Mouse (Mus musculus) spleen, adult 2 months (tissue): ENCODE data around the gene Dpy30. TPM values are rescaled to one million over a fixed set of nuclear protein-coding genes. Genes with fewer than 3 reads are reported as not detected.
"Not testable (repeated sequence)": the region's sequence is repeated elsewhere in the genome, so short reads cannot be mapped to it uniquely, and the experiment has no call there.

Source experiments
- DNase-seq, 2 experiments: peaks; one replicate each; pipeline versions ENCODE4 v3.0.0 to v3.0.0-alpha.2; 2012 to 2021; ENCODE audit warnings: low spot score in 2 of 2, low read depth in 1 of 2
- H3K27ac ChIP-seq: fragments of 200-500 bp; 2 replicates; pipeline ENCODE4 v1.5.1; 2012; ENCODE audit warnings: low read length, inconsistent platforms; ENCODE audit not compliant: insufficient read depth
- H3K27me3 ChIP-seq: fragments of 200-500 bp; 2 replicates; pipeline ENCODE4 v1.6.1; 2012; ENCODE audit warnings: mild to moderate bottlenecking, moderate library complexity, low read length, inconsistent platforms; ENCODE audit not compliant: control insufficient read depth, insufficient read depth
- H3K36me3 ChIP-seq: fragments of 200-500 bp; 2 replicates; pipeline ENCODE4 v1.6.1; 2012; ENCODE audit warnings: mild to moderate bottlenecking, low read length, inconsistent platforms; ENCODE audit not compliant: control insufficient read depth, insufficient read depth
- H3K4me1 ChIP-seq: fragments of 200-500 bp; 2 replicates; pipeline ENCODE4 v1.6.1; 2011; ENCODE audit warnings: inconsistent platforms; ENCODE audit not compliant: control insufficient read depth, insufficient read depth, insufficient read length
- H3K4me3 ChIP-seq: fragments of 200-500 bp; 2 replicates; pipeline ENCODE4 v1.5.1; 2011; ENCODE audit warnings: mild to moderate bottlenecking, inconsistent platforms; ENCODE audit not compliant: insufficient read depth, insufficient read length; ENCODE audit errors: extremely low read depth
- CTCF ChIP-seq: fragments of 200-500 bp; IDR thresholded peaks from 2 replicates; pipeline ENCODE4 v1.5.1; 2011; ENCODE audit warnings: mild to moderate bottlenecking, inconsistent platforms; ENCODE audit not compliant: insufficient read depth, insufficient read length, insufficient replicate concordance; ENCODE audit errors: extremely low read depth
- POLR2A ChIP-seq: fragments of 200-500 bp; IDR thresholded peaks from 2 replicates; pipeline ENCODE4 v1.6.1; 2011; ENCODE audit warnings: low read depth, low read length, inconsistent platforms
- WGBS: fragments of 180-500 bp; shearing (Covaris S2); methylation state at CpG from one replicate; pipeline ENCODE4 v1.1.7; 2018; 5-methylcytosine and 5-hydroxymethylcytosine counted together
- polyA plus RNA-seq: library from polyadenylated mRNA; depleted of rRNA; stranded (reverse); fragments of >200 nt; gene quantifications from 2 replicates; pipeline ENCODE4 v1.2.3, GENCODE M21; 2012

The Dpy30 gene
- polyA plus RNA-seq, 1 experiment: 14.1 TPM

DNA sequence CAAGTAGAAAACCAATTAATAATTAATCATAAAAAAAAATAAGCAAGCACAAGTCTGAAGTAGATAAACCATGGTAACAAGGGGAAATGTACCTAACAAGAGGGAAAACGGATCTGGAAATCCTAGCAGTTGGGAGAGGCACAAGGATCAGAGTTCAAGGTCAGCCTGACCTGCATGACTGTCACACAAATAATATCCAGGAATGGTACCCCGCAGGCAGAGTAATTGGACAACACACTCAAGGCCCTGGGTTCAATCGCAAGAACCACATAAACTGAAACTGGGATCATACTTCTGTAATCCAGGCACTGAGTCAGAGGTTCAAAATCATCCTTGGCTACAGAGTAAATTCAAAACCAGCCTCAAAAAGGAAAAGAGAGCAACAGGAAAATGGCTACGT lies 18.1 kb downstream of the Dpy30 start:
- H3K4me1 ChIP-seq: no peaks in the 10 kb centered on the region
- H3K27me3 ChIP-seq: no peaks in the 10 kb centered on the region
- peaks cover 15% of the 10 kb centered on the region for H3K36me3 ChIP-seq
- no peak for DNase-seq
- no peak overlapping the region for H3K4me3 ChIP-seq
- TF ChIP-seq POLR2A (no peak), CTCF (no peak)
- no peak overlapping the region for H3K27ac ChIP-seq
- WGBS: 90% methylated on average over 4 of the region's 4 CpGs

DNA sequence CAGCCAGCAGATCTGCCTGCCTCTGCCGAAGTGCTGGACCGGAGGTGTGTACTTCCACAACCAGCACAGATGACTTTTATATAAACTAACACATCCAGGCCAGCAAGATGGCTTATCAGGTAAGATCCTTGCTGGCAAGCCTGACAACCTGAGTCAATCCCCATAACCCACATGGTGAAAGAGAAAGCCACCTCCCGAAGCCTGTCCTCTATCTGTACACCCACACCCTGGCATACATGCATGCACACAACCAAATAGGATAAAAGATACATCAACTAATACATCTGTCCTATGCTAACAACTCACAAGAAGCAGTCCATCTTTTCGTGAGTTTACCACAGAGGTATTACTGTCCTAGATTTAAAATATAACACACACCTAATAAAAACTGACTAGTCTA lies 19.7 kb downstream of the Dpy30 start:
- Histone ChIP-seq H3K36me3 (peaks cover 15% of the 10 kb centered on the region), H3K27ac (no peak overlapping the region), H3K27me3 (no peaks in the 10 kb centered on the region), H3K4me1 (no peaks in the 10 kb centered on the region), H3K4me3 (no peak overlapping the region)
- WGBS: 86% methylated on average over 4 of the region's 4 CpGs
- no peak for TF ChIP-seq CTCF
- no peak for TF ChIP-seq POLR2A
- DNase-seq: no peak

DNA sequence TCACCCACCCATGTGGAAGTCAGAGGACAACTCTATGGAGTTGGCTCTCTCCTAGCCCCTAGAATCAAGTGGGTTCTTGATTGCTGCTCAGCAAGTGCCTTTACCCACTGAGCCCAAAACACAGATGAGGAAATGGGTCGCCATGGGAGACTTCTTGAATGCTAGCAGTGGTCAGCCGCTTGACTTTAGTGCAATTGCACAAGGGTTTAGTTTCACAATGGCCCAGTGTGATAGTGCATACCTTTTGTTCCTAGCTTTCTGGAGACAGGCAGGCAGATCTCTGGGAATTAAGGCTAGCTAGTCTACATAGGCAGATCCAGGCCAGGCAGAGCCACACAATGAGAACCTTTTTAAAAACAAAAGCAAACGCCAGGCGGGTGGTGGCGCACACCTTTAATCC lies 23.7 kb downstream of the Dpy30 start:
- Histone ChIP-seq H3K27me3 (no peaks in the 10 kb centered on the region), H3K4me1 (no peaks in the 10 kb centered on the region; the same call in 1 of the 2 replicates), H3K4me3 (no peak overlapping the region), H3K36me3 (peaks cover 8% of the 10 kb centered on the region), H3K27ac (no peak overlapping the region)
- 95% methylated on average over 5 of the region's 5 CpGs for WGBS
- DNase-seq: no peak
- TF ChIP-seq CTCF (no peak), POLR2A (no peak)

DNA sequence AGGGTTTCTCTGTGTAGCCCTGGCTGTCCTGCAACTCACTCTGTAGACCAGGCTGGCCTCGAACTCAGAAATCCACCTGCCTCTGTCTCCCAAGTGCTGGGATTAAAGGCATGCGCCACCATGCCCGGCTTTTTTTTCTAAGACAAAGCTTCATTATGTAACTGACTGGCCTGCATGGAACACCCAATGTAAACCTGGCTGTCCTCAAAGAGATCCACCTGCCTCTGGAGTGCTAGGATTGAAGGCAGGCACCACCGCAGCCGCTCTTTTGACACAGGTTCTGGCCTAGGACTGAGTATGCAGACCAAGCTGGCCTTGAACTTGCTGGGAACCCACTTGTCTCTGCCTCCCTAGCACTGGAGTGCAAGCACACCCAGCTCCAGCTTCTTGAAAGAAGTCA lies 26.8 kb downstream of the Dpy30 start:
- H3K4me1 ChIP-seq, DNase-seq, H3K4me3 ChIP-seq, H3K27me3 ChIP-seq, H3K36me3 ChIP-seq, H3K27ac ChIP-seq: not testable (repeated sequence)
- WGBS: 92% methylated on average over 5 of the region's 5 CpGs

DNA sequence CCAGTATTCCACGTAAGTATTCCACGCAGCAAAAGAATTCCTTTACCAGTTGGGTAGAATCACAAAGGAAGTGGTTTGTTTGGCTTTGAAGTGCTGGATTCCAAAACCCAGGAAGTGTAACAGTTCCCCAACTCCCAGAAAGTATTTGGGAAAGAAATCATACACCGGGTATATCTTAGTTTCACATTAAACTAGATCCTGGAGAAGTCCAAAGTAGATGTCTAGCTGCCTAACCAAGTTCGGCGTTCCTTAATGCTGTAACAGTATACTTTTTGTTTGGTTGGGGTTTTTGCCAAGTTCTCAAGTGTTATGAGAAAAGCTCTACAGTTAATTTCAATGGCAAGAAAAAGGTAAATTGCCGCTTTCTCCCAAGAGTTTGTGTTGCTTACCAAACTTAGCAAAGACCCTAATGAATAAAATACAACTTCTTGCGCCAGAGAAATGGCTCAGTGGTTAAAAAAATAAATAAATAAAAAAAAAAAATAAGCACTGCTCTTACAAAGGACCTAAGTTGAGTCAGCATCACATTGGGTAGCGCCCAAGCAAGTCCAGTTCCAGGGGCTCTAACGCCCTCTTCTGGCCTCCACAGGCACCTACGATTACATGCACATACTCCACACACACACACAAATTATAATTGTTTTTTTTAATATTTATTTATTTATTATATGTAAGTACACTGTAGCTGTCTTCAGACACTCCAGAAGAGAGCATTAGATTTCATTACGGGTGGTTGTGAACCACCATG lies 27.5 kb downstream of the Dpy30 start:
- no peak for DNase-seq
- peaks cover 2% of the 10 kb centered on the region for H3K36me3 ChIP-seq
- TF ChIP-seq POLR2A (no peak), CTCF (no peak)
- no peaks in the 10 kb centered on the region for H3K27me3 ChIP-seq
- H3K4me3 ChIP-seq: peak overlapping the region; percentile 98; the same call in 1 of the 2 replicates
- 50% methylated on average over 11 of the region's 11 CpGs for WGBS
- no peaks in the 10 kb centered on the region; the same call in none of the 2 replicates for H3K4me1 ChIP-seq
- no peak overlapping the region for H3K27ac ChIP-seq

DNA sequence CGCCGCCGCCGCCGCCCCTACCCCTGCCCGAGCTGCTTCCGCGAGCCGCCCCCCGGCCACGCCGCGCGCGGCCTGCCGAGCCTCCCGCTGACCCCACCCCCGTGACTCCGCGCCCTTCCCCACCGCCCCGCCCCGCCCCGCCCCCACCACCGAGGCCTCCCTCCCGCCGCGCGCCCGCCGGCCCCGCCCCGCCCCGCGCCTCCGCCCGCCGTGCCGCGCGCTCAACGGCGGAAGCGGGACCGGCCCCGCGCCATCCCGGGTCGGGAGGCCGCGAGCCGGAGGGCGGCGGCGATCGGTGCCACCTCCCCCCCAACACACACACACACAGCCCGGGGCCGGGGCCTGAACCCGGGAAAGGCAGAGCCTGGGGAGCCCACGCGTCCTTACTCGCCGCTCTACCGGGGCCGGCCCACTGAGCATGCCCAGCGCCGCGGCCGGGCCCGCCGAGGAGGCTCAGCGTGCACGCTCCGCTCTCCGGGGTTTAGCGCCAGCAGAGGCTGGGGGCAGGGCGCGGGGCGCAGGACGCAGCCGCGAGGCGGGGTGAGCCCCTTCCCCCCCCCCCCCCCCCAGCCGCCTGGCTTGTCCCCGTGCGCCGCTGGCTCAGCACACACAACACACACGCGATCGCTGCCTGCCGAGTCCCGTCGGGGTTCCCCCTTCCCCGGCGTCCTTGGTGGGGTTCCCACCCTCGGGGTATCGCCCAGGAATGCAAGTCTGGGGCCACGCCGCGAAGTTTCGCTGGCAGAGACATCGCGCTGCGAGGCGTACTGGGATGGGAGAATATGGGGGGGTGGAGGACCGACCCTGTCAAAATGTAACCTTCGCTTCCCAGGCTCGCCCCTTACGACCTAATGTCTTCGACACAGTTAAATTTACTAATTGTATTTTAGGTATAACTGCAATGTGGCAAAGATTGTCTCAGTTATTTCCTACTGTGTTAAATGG lies 28.4 kb downstream of the Dpy30 start, which contains the start of gene Memo1:
Memo1 (minus strand) TSS at position 496 of the 945 bp plus-strand sequence.
- Histone ChIP-seq H3K27me3 (no peaks in the 10 kb centered on the region), H3K27ac (peak within 1 kb of the TSS; percentile 98), H3K4me1 (no peaks in the 10 kb centered on the region; the same call in none of the 2 replicates), H3K4me3 (peak within 1 kb of the TSS; percentile 100), H3K36me3 (peaks cover 1% of the 10 kb centered on the region; the same call in 1 of the 2 replicates)
- TF ChIP-seq POLR2A (peak; percentile 37; the same call in 1 of the 2 replicates), CTCF (no peak)
- DNase-seq: peak; percentile 41 to 73
- 4% methylated on average over 81 of the region's 110 CpGs for WGBS
